Mouse (Mus musculus): ENCODE results near the gene Plekha5. TPM values are rescaled to one million over a fixed set of nuclear protein-coding genes. Genes with fewer than 3 reads are reported as not detected.
"Not testable (repeated sequence)": the region's sequence is repeated elsewhere in the genome, so short reads cannot be mapped to it uniquely, and the experiment has no call there.

Gene Plekha5
- total RNA-seq, 2 experiments from 2014 or later, result 10.0 to 12.9 TPM

DNA sequence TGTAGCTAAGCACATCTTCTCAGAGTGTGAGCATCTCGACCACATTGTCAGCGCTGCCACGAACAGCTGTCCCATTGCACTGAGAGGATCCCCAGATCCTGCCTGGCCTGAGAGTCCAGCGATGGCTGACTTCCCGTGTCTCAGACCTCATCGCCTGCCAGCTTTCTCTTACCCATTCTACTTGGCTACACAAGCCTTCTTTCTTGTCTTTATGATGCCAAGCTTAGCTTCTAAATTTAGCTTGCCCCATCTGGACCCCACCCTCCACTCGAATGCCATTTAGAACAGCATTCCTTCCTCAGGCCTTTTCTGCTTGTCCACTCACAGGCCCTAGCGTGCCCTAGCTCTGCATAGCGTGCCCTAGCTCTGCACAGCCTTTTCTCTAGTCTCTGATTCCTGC, 60.3 kb downstream of the Plekha5 start:
- Histone ChIP-seq H3K27ac (peak overlapping the region; percentile 54), H3K4me3 (no peak overlapping the region; the same call in 1 of the 2 replicates)
- TF ChIP-seq CTCF (IDR thresholded peaks at IDR 0.05), result no peak
- peak; percentile 65 for DNase-seq
- intact Hi-C loops (cut with DNase I), result no loop called here

GRCm38 (mm10) chr6:140485636-140486035, 61.8 kb downstream of the Plekha5 start:
- Histone ChIP-seq H3K4me3 (no peak overlapping the region), H3K27ac (no peak overlapping the region)
- intact Hi-C loops (cut with DNase I), result no loop called here
- TF ChIP-seq CTCF (IDR thresholded peaks at IDR 0.05), result no peak
- DNase-seq, result no peak

GRCm38 (mm10) chr6:140486685-140487084, 62.8 kb downstream of the Plekha5 start:
- Histone ChIP-seq H3K27ac (no peak overlapping the region), H3K4me3 (no peak overlapping the region)
- TF ChIP-seq CTCF (IDR thresholded peaks at IDR 0.05), result no peak
- DNase-seq, result no peak
- intact Hi-C loops (cut with DNase I), result no loop called here

- no peak overlapping the region for H3K4me3 ChIP-seq
- no peak for DNase-seq
- intact Hi-C loops (cut with DNase I), result no loop called here
- TF ChIP-seq CTCF (IDR thresholded peaks at IDR 0.05), result no peak
- H3K27ac ChIP-seq, result 0 out of 2 replicates have a peak overlapping the region, but pooled peaks have one; percentile 20
Observed at GRCm38 (mm10) chr6:140487489-140487888, 63.6 kb downstream of the Plekha5 start.

- intact Hi-C loops (cut with DNase I), result no loop called here
- no peak for DNase-seq
- Histone ChIP-seq H3K4me3 (no peak overlapping the region), H3K27ac (no peak overlapping the region)
- no peak for TF ChIP-seq CTCF (IDR thresholded peaks at IDR 0.05)
Observed at GRCm38 (mm10) chr6:140488673-140489072, 64.8 kb downstream of the Plekha5 start.

GRCm38 (mm10) chr6:140489570-140489969, 65.7 kb downstream of the Plekha5 start:
- TF ChIP-seq CTCF (IDR thresholded peaks at IDR 0.05), result no peak
- no peak overlapping the region for H3K27ac ChIP-seq
- intact Hi-C loops (cut with DNase I), result no loop called here

DNA sequence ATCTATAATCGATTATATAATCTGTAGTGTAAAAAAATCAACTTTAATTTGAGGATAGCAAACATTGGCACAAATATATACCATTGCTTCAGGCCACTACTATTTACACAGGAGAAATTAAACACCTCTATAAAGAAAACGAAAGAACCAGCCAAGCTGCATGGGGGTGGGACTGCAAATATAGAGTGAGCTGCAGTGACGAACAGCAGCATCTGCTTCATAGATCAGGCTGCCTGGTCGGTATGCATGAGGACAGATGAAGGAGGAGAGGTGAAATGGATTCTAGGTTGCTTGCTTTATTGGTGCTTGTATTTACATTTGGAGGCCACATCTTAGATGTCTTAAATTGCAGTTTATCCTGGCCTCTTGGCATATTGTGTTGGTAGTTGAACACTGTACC, 66.4 kb downstream of the Plekha5 start:
- intact Hi-C loops (cut with DNase I), result no loop called here
- no peak for TF ChIP-seq CTCF (IDR thresholded peaks at IDR 0.05)
- H3K4me3 ChIP-seq, result no peak overlapping the region

More at GRCm38 (mm10) chr6:140489570-140489969, 65.7 kb downstream of the Plekha5 start:
- no peak for DNase-seq
- H3K4me3 ChIP-seq, result no peak overlapping the region

GRCm38 (mm10) chr6:140490921-140491537, 67.2 kb downstream of the Plekha5 start:
- TF ChIP-seq CTCF (IDR thresholded peaks at IDR 0.05), result no peak
- intact Hi-C loops (cut with DNase I), result no loop called here
- 0 out of 2 replicates have a peak overlapping the region, but pooled peaks have one; percentile 3 for H3K27ac ChIP-seq
- H3K4me3 ChIP-seq, result peak overlapping the region; percentile 46
- DNase-seq, result no peak

More for the DNA sequence above, 66.4 kb downstream of the Plekha5 start:
- no peak overlapping the region for H3K27ac ChIP-seq
- DNase-seq, result no peak

DNA sequence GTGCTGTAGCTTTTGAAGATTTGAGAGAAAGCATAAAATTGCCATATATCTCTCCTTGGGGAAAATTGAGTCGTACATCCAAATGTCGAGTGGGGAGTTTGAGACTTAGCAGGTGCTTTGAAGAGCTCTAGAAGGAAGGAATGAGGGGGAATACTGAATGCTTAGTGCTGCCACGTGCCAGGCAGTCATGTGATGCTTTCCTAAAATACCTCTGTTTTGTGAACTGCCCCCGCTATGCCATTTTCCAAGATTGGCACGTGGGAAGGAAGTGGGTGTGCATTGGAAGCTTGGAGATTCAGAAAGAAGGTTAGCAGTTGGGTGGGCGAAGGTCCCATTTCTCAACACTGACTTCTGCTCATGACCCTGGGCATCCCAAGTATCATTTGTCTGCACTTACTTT, 68.2 kb downstream of the Plekha5 start:
- Histone ChIP-seq H3K27ac (no peak overlapping the region), H3K4me3 (no peak overlapping the region)
- intact Hi-C loops (cut with DNase I), result no loop called here
- no peak for TF ChIP-seq CTCF (IDR thresholded peaks at IDR 0.05)
- no peak for DNase-seq

DNA sequence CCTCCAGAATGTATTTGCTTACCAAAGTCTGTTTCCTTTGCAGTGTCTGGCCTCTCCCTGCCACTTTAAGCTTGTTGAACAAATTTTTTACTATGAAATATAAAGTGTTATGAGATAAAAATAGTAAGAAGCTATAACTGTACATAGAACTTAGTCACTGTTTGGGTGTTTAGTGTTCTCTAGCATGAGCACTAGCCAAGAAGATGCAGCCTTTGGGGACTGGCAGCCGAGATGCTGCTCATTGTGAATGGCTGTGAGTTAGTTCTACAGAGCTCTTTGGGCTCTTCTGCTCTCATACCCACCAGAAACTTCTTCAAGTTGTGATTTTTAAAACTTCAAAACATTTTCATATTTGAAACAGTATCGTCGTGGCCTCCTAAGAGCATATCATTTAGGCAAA, 74.2 kb downstream of the Plekha5 start:
- no peak for DNase-seq
- no peak overlapping the region for H3K27ac ChIP-seq

GRCm38 (mm10) chr6:140498958-140499357, 75.1 kb downstream of the Plekha5 start:
- TF ChIP-seq CTCF (IDR thresholded peaks at IDR 0.05), result no peak
- intact Hi-C loops (cut with DNase I), result no loop called here
- Histone ChIP-seq H3K27ac (no peak overlapping the region), H3K4me3 (no peak overlapping the region)
- no peak for DNase-seq

More for the DNA sequence above, 74.2 kb downstream of the Plekha5 start:
- intact Hi-C loops (cut with DNase I), result no loop called here
- TF ChIP-seq CTCF (IDR thresholded peaks at IDR 0.05), result no peak
- H3K4me3 ChIP-seq, result no peak overlapping the region

DNA sequence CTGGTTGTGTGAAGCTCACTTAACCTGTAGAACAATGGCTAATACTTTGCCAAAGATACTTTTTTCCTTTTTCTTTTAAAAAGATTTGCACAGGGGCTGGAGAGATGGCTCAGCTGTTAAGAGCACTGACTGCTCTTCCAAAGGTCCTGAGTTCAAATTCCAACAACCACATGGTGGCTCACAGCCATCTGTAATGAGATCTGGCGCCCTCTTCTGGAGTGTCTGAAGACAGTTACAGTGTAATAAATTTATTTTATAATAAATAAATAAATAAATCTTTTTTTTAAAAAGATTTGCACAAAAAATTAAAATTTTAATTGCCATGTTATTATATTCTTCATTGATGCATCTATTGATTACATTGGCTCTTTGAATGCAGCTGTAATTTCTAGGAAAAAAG, 77.0 kb downstream of the Plekha5 start:
- peak; percentile 50 for TF ChIP-seq CTCF (IDR thresholded peaks at IDR 0.05)
- H3K27ac ChIP-seq; H3K4me3 ChIP-seq; intact Hi-C loops (cut with DNase I); DNase-seq: not testable (repeated sequence)

GRCm38 (mm10) chr6:140501841-140502240, 78.0 kb downstream of the Plekha5 start:
- no peak overlapping the region for H3K4me3 ChIP-seq
- no peak for TF ChIP-seq CTCF (IDR thresholded peaks at IDR 0.05)
- DNase-seq, result no peak
- no peak overlapping the region for H3K27ac ChIP-seq
- intact Hi-C loops (cut with DNase I), result no loop called here

GRCm38 (mm10) chr6:140504796-140505195, 80.9 kb downstream of the Plekha5 start:
- intact Hi-C loops (cut with DNase I), result no loop called here
- no peak for DNase-seq
- no peak overlapping the region for H3K4me3 ChIP-seq
- H3K27ac ChIP-seq, result no peak overlapping the region
- no peak for TF ChIP-seq CTCF (IDR thresholded peaks at IDR 0.05)

Data from gastrocnemius, adult 2 months (tissue).